Mouse (Mus musculus) myocyte (in vitro differentiated cells): ENCODE data around the gene Atp6v0d1.

Experiments used
- CEBPB ChIP-seq: IDR thresholded peaks from 2 replicates; pipeline ENCODE4 v1.6.1; 2011; ENCODE audit warnings: mild to moderate bottlenecking, moderate library complexity; ENCODE audit not compliant: poor library complexity, insufficient read depth, severe bottlenecking
- E2F4 ChIP-seq: IDR thresholded peaks from one replicate; pipeline ENCODE4 v1.6.1; 2011; ENCODE audit warnings: mild to moderate bottlenecking, control low read depth, moderate library complexity; ENCODE audit not compliant: insufficient read depth
- MAX ChIP-seq: IDR thresholded peaks from one replicate; pipeline ENCODE4 v1.6.1; 2011; ENCODE audit warnings: low read depth, mild to moderate bottlenecking, control low read depth
- MYOG ChIP-seq, 3 experiments: IDR thresholded peaks; one replicate each; pipeline ENCODE4 v1.6.1; 2011; ENCODE audit warnings: control low read depth in 2 of 3, low read depth in 2 of 3, mild to moderate bottlenecking in 2 of 3; ENCODE audit not compliant: insufficient read length in 2 of 3, control insufficient read depth in 1 of 3, insufficient read depth in 1 of 3
- POLR2A ChIP-seq: IDR thresholded peaks from one replicate; pipeline ENCODE4 v1.6.1; 2011; ENCODE audit warnings: low read depth, mild to moderate bottlenecking, control low read depth, moderate library complexity; ENCODE audit not compliant: insufficient read length
- POLR2AphosphoS2 ChIP-seq: IDR thresholded peaks from one replicate; pipeline ENCODE4 v1.6.1; 2011; ENCODE audit warnings: low read depth, control low read depth; ENCODE audit not compliant: insufficient read length
- REST ChIP-seq: IDR thresholded peaks from one replicate; pipeline ENCODE4 v1.6.1; 2011; ENCODE audit warnings: mild to moderate bottlenecking, control low read depth, moderate library complexity; ENCODE audit not compliant: insufficient read depth, insufficient read length
- TCF12 ChIP-seq: IDR thresholded peaks from one replicate; pipeline ENCODE4 v1.6.1; 2011; ENCODE audit warnings: mild to moderate bottlenecking, control low read depth; ENCODE audit not compliant: poor library complexity, insufficient read depth, severe bottlenecking
- USF1 ChIP-seq: IDR thresholded peaks from one replicate; pipeline ENCODE4 v1.6.1; 2011; ENCODE audit warnings: low read depth, mild to moderate bottlenecking, control low read depth, moderate library complexity

- no peak for TF ChIP-seq POLR2A
- TF ChIP-seq CEBPB = no peak
- no peak for TF ChIP-seq USF1
- no peak for TF ChIP-seq MYOG (IDR thresholded peaks at IDR 0.05; ENCODE audit: control insufficient read depth in 1 of 3, insufficient read depth in 1 of 3, insufficient read length in 2 of 3, low read depth in 2 of 3)
- TF ChIP-seq TCF12 = no peak
- no peak for TF ChIP-seq MAX
- TF ChIP-seq E2F4 = no peak
- TF ChIP-seq POLR2AphosphoS2 = no peak
- TF ChIP-seq REST = no peak
Measured at GRCm38 (mm10) chr8:105613037-105613436, 47.2 kb upstream of the Atp6v0d1 start.
